Mouse (Mus musculus) G1E (cell line): ENCODE results near the gene Rras2. TPM values are rescaled to one million over a fixed set of nuclear protein-coding genes. Genes with fewer than 3 reads are reported as not detected.

Experiments used
- ATAC-seq: 2 replicates; pipeline ENCODE4 v1.8.0; 2016; ENCODE audit warnings: mild to moderate bottlenecking; ENCODE audit not compliant: insufficient number of reproducible peaks, poor library complexity, low FRiP score, severe bottlenecking; ENCODE audit errors: extremely low read depth
- DNase-seq: peaks from one replicate; pipeline ENCODE4 v3.0.0; 2012; ENCODE audit warnings: low spot score
- H3K27me3 ChIP-seq: 2 replicates; pipeline ENCODE4 v1.6.1; 2012; ENCODE audit warnings: mild to moderate bottlenecking, low read length, inconsistent platforms; ENCODE audit not compliant: insufficient read depth
- H3K36me3 ChIP-seq: replicated peaks from 2 replicates; pipeline ENCODE3; 2012; ENCODE audit warnings: mild to moderate bottlenecking, inconsistent platforms
- H3K4me1 ChIP-seq: 2 replicates; pipeline ENCODE4 v1.6.1; 2012; ENCODE audit warnings: low read depth, low read length, inconsistent platforms, mixed read lengths; ENCODE audit not compliant: insufficient read depth
- H3K4me3 ChIP-seq: 2 replicates; pipeline ENCODE4 v1.5.1; 2012; ENCODE audit warnings: low read depth, mild to moderate bottlenecking, inconsistent platforms, low read length, moderate library complexity, mixed read lengths
- H3K9me3 ChIP-seq: replicated peaks from 2 replicates; pipeline ENCODE4 v1.6.1; 2012; ENCODE audit warnings: inconsistent platforms
- CTCF ChIP-seq: IDR thresholded peaks from 2 replicates; pipeline ENCODE4 v1.5.1; 2012; ENCODE audit warnings: low read depth, low read length, inconsistent platforms, mixed read lengths
- GATA1 ChIP-seq: IDR thresholded peaks from 2 replicates; pipeline ENCODE4 v1.6.1; 2012; ENCODE audit warnings: borderline replicate concordance, low read length, inconsistent platforms, mixed read lengths
- GATA2 ChIP-seq: IDR thresholded peaks from 2 replicates; pipeline ENCODE4 v1.6.1; 2012; ENCODE audit warnings: low read depth, low read length, inconsistent platforms, borderline replicate concordance
- POLR2AphosphoS5 ChIP-seq: IDR thresholded peaks from 2 replicates; pipeline ENCODE4 v1.6.1; 2012; ENCODE audit warnings: low read depth, low read length, inconsistent platforms; ENCODE audit not compliant: insufficient replicate concordance
- TAL1 ChIP-seq: conservative IDR thresholded peaks from 2 replicates; pipeline ENCODE4 v1.6.1; 2012; ENCODE audit warnings: low read depth, low read length, inconsistent platforms, mixed read lengths
- polyA plus RNA-seq: library from polyadenylated mRNA; stranded (reverse); fragments of >175 nt; gene quantifications from 2 replicates; pipeline ENCODE4 v1.2.3, GENCODE M21; 2012
- total RNA-seq, 2 experiments: library from RNA; stranded (forward) in 1 of 2; stranded (reverse) in 1 of 2; fragments of 200-1000 nt in 1 of 2; fragments of >200 nt in 1 of 2; fragmentation: Nextera tagmentation in 1 of 2; gene quantifications; 2 replicates each; pipeline ENCODE4 v1.2.3; 2014 to 2017

Rras2 gene
- total and polyA plus RNA-seq, 3 experiments: 0.05 TPM; not detected in 2

GRCm38 (mm10) chr7:114103629-114104347, 13.8 kb downstream of the Rras2 start:
- Histone ChIP-seq H3K4me3 (no peak overlapping the region), H3K36me3 (no peaks in the 10 kb centered on the region), H3K9me3 (no peaks in the 10 kb centered on the region), H3K27me3 (peaks cover 7% of the 10 kb centered on the region), H3K4me1 (no peaks in the 10 kb centered on the region)
- TF ChIP-seq TAL1 (no peak), GATA1 (no peak), CTCF (no peak), POLR2AphosphoS5 (no peak), GATA2 (no peak)
- DNase-seq (no peak), ATAC-seq (no peak)

- no peak for ATAC-seq
- no peaks in the 10 kb centered on the region for H3K4me1 ChIP-seq
- no peak overlapping the region for H3K4me3 ChIP-seq
- peaks cover 7% of the 10 kb centered on the region for H3K27me3 ChIP-seq
- H3K36me3 ChIP-seq: no peaks in the 10 kb centered on the region
- no peak for DNase-seq
- H3K9me3 ChIP-seq: no peaks in the 10 kb centered on the region
- no peak for TF ChIP-seq GATA2
- TF ChIP-seq POLR2AphosphoS5: no peak
- TF ChIP-seq TAL1: no peak
- TF ChIP-seq GATA1: no peak
- TF ChIP-seq CTCF: no peak
Measured at GRCm38 (mm10) chr7:114103152-114103551, 14.4 kb downstream of the Rras2 start.

GRCm38 (mm10) chr7:114102609-114103008, 15.0 kb downstream of the Rras2 start:
- Histone ChIP-seq H3K36me3 (no peaks in the 10 kb centered on the region), H3K27me3 (peaks cover 7% of the 10 kb centered on the region), H3K4me3 (no peak overlapping the region), H3K4me1 (no peaks in the 10 kb centered on the region), H3K9me3 (no peaks in the 10 kb centered on the region)
- DNase-seq (no peak), ATAC-seq (no peak)
- TF ChIP-seq POLR2AphosphoS5: no peak
- TF ChIP-seq TAL1: no peak
- no peak for TF ChIP-seq CTCF
- no peak for TF ChIP-seq GATA2
- no peak for TF ChIP-seq GATA1

- DNase-seq: no peak
- no peak for ATAC-seq
- Histone ChIP-seq H3K36me3 (no peaks in the 10 kb centered on the region), H3K27me3 (peaks cover 7% of the 10 kb centered on the region), H3K9me3 (no peaks in the 10 kb centered on the region), H3K4me1 (no peaks in the 10 kb centered on the region), H3K4me3 (no peak overlapping the region)
- TF ChIP-seq POLR2AphosphoS5 (no peak), GATA2 (no peak), TAL1 (no peak), GATA1 (no peak), CTCF (no peak)
Measured at GRCm38 (mm10) chr7:114101412-114101811, 16.2 kb downstream of the Rras2 start.

GRCm38 (mm10) chr7:114093548-114094174, 23.9 kb downstream of the Rras2 start:
- Histone ChIP-seq H3K9me3 (no peaks in the 10 kb centered on the region), H3K4me1 (no peaks in the 10 kb centered on the region), H3K4me3 (no peak overlapping the region), H3K36me3 (no peaks in the 10 kb centered on the region), H3K27me3 (no peaks in the 10 kb centered on the region)
- DNase-seq (no peak), ATAC-seq (no peak)
- no peak for TF ChIP-seq GATA2
- TF ChIP-seq POLR2AphosphoS5: no peak
- TF ChIP-seq GATA1: no peak
- no peak for TF ChIP-seq CTCF
- no peak for TF ChIP-seq TAL1

- Histone ChIP-seq H3K36me3 (no peaks in the 10 kb centered on the region), H3K4me1 (no peaks in the 10 kb centered on the region), H3K4me3 (no peak overlapping the region), H3K9me3 (no peaks in the 10 kb centered on the region), H3K27me3 (peaks cover 5% of the 10 kb centered on the region; the same call in 1 of the 2 replicates)
- no peak for DNase-seq
- no peak for TF ChIP-seq TAL1
- TF ChIP-seq GATA2: no peak
- TF ChIP-seq CTCF: no peak
- TF ChIP-seq GATA1: no peak
- no peak for TF ChIP-seq POLR2AphosphoS5
- ATAC-seq: no peak
Measured at GRCm38 (mm10) chr7:114090892-114091545, 26.6 kb downstream of the Rras2 start.
